In genomic region chr17:30847498-30847897, GRCm38 (mm10) we compare ENCODE assay signal across 23 mouse cellular contexts. TPM values are rescaled to one million over a fixed set of nuclear protein-coding genes. Genes with fewer than 3 reads are reported as not detected.
"Had no signal": no experiment of that assay in that cellular context is flagged by ENCODE, and none has a peak within 500 bp of the region (broad histone marks: within the 10 kb centered on the region; RNA-seq: fewer than 3 reads in every experiment).

No protein-coding gene starts in this region.

- H3K36me3 ChIP-seq: limb, embryonic 10.5 days; limb, embryonic 13.5 days; liver, embryonic 12.5 days; liver, embryonic 15.5 days; neural tube, embryonic 12.5 days; neural tube, embryonic 15.5 days; stomach, embryonic 15.5 days had no signal

- H3K4me2 ChIP-seq: limb, embryonic 13.5 days; liver, embryonic 12.5 days; liver, embryonic 15.5 days; midbrain, embryonic 11.5 days; neural tube, embryonic 12.5 days; neural tube, embryonic 15.5 days; stomach, embryonic 15.5 days had no signal

- H3K27me3 ChIP-seq: limb, embryonic 13.5 days; liver, embryonic 12.5 days; liver, embryonic 15.5 days; neural tube, embryonic 12.5 days; neural tube, embryonic 15.5 days; stomach, embryonic 15.5 days had no signal

- H3K4me3 ChIP-seq: layer of hippocampus, adult 2 months; limb, embryonic 10.5 days; limb, embryonic 13.5 days; liver, embryonic 12.5 days; liver, embryonic 15.5 days; neural tube, embryonic 12.5 days; neural tube, embryonic 15.5 days; stomach, embryonic 15.5 days had no signal

- H3K4me1 ChIP-seq: limb, embryonic 10.5 days; liver, embryonic 12.5 days; liver, embryonic 15.5 days; neural tube, embryonic 12.5 days; stomach, embryonic 15.5 days had no signal

- DNase-seq: kidney, adult 9 months; kidney, postnatal 14 days; kidney, postnatal 4 days; layer of hippocampus, adult 9-11 months; liver; lung, adult 2 months; lung, postnatal 14 days; lung, postnatal 4 days; midbrain, embryonic 14.5 days; retina, postnatal 1 day; right cerebral cortex, postnatal 25 days; spleen, adult 18-20 months; thymus, adult 18-20 months; thymus, postnatal 14 days had no signal

- H3K9me3 ChIP-seq: limb, embryonic 10.5 days; limb, embryonic 13.5 days; liver, embryonic 12.5 days; liver, embryonic 15.5 days; neural tube, embryonic 12.5 days; neural tube, embryonic 15.5 days; stomach, embryonic 15.5 days had no signal

- ATAC-seq: liver, embryonic 12.5 days had no signal

- H3K9ac ChIP-seq: limb, embryonic 13.5 days; liver, embryonic 12.5 days; liver, embryonic 15.5 days; neural tube, embryonic 12.5 days; neural tube, embryonic 15.5 days; stomach, embryonic 15.5 days had no signal

- H3K27ac ChIP-seq: layer of hippocampus, adult 2 months; limb, embryonic 10.5 days; limb, embryonic 13.5 days; liver, embryonic 12.5 days; liver, embryonic 15.5 days; neural tube, embryonic 12.5 days; neural tube, embryonic 15.5 days; stomach, embryonic 15.5 days had no signal

RNA-seq across cellular contexts. Expression of gene Glp1r, which starts 54.1 kb away (rescaled TPM):
- polyA plus RNA-seq: limb, embryonic 10.5 days; limb, embryonic 13.5 days; liver, embryonic 15.5 days had no signal
